Mouse (Mus musculus): ENCODE results near the gene Npas3. TPM values are rescaled to one million over a fixed set of nuclear protein-coding genes. Genes with fewer than 3 reads are reported as not detected.

Gene Npas3
- total RNA-seq, 2 experiments from 2014 or later: 0.22 TPM; not detected in 1

GRCm38 (mm10) chr12:54052939-54053338 is 804.5 kb downstream of the Npas3 start:
- intact Hi-C loops (cut with DNase I): no loop called here
- TF ChIP-seq CTCF (IDR thresholded peaks at IDR 0.05): no peak
- no peak overlapping the region for H3K27ac ChIP-seq
- no peak for DNase-seq
- no peak overlapping the region for H3K4me3 ChIP-seq

GRCm38 (mm10) chr12:54053598-54053997 is 805.1 kb downstream of the Npas3 start:
- intact Hi-C loops (cut with DNase I): no loop called here
- no peak overlapping the region for H3K27ac ChIP-seq
- no peak overlapping the region for H3K4me3 ChIP-seq
- no peak for TF ChIP-seq CTCF (IDR thresholded peaks at IDR 0.05)
- DNase-seq: no peak

GRCm38 (mm10) chr12:54060732-54061131 is 812.3 kb downstream of the Npas3 start:
- H3K27ac ChIP-seq: no peak overlapping the region
- peak; percentile 99; the same call in 1 of the 2 replicates for TF ChIP-seq CTCF (IDR thresholded peaks at IDR 0.05)
- DNase-seq: peak; percentile 78
- intact Hi-C loops (cut with DNase I): loop anchor here (2.0 kb wide), 1 partner anchor 1142 kb away; no protein-coding TSS in a partner anchor
- peak overlapping the region; percentile 21; the same call in 1 of the 2 replicates for H3K4me3 ChIP-seq

DNA sequence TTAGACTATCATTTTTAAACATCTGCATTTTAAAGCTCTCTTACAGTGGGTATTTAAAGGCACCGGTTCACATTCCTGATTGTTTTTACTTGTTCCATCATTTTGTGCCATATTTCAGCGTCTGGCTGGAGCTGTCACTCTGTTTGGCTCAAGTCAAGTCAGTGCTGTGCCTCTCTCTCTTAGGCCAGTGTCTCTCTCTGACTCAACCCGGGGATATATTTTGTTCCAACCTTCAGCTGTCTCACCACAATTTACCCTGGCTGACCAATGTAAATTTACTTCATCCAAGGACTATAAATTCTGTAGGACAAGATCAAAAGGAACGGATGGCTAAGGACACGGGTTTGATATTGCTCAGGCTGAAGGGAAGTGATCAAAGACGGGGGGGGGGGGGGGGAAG is 812.7 kb downstream of the Npas3 start:
- no peak for DNase-seq
- Histone ChIP-seq H3K4me3 (no peak overlapping the region; the same call in 1 of the 2 replicates), H3K27ac (no peak overlapping the region)
- TF ChIP-seq CTCF (IDR thresholded peaks at IDR 0.05): no peak
- intact Hi-C loops (cut with DNase I): loop anchor here (2.0 kb wide), 1 partner anchor 1142 kb away; no protein-coding TSS in a partner anchor

DNA sequence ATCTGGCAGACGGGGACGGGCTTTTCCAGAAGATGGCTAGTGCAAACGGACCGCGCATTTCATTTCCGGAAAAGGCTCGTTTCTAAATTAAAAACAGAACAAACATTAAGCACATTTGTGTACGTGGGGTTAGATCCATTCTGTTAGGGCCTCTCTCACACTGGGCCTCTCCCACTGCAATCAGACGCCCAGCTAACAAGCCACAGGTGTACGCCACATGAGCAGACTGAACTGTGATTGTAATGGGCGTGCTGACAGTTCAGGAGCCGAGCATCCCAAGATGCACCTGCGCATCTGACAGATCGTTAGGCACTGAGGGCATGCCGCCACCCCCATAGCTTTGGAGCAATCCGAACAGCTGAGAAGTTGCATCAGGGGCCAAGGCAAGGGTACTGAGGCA is 816.5 kb downstream of the Npas3 start:
- Histone ChIP-seq H3K27ac (no peak overlapping the region), H3K4me3 (no peak overlapping the region)
- DNase-seq: no peak
- TF ChIP-seq CTCF (IDR thresholded peaks at IDR 0.05): no peak
- intact Hi-C loops (cut with DNase I): no loop called here

DNA sequence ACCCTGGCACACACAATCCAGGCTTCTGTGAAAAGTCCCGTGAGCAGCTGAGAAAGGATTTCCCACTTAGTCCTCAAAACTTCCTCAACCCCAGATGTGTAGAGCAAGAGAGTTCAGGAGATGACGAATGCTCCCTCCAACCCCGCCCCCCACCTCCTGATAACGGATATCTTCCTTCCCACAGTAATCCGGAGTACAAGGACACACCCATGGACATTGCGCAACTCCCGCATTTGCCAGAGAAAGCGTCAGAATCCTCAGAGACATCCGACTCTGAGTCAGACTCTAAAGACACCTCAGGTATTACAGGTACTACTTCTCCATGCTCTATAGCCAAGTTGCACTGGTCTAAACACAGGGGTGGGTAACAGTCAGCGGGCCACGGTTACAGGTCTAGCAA is 817.1 kb downstream of the Npas3 start:
- H3K27ac ChIP-seq: no peak overlapping the region
- intact Hi-C loops (cut with DNase I): no loop called here
- no peak for TF ChIP-seq CTCF (IDR thresholded peaks at IDR 0.05)
- H3K4me3 ChIP-seq: no peak overlapping the region
- no peak for DNase-seq

- H3K4me3 ChIP-seq: peak overlapping the region; percentile 55
- intact Hi-C loops (cut with DNase I): no loop called here
- DNase-seq: no peak
These were observed 818.9 kb downstream of the Npas3 start for GRCm38 (mm10) chr12:54067419-54067818.

DNA sequence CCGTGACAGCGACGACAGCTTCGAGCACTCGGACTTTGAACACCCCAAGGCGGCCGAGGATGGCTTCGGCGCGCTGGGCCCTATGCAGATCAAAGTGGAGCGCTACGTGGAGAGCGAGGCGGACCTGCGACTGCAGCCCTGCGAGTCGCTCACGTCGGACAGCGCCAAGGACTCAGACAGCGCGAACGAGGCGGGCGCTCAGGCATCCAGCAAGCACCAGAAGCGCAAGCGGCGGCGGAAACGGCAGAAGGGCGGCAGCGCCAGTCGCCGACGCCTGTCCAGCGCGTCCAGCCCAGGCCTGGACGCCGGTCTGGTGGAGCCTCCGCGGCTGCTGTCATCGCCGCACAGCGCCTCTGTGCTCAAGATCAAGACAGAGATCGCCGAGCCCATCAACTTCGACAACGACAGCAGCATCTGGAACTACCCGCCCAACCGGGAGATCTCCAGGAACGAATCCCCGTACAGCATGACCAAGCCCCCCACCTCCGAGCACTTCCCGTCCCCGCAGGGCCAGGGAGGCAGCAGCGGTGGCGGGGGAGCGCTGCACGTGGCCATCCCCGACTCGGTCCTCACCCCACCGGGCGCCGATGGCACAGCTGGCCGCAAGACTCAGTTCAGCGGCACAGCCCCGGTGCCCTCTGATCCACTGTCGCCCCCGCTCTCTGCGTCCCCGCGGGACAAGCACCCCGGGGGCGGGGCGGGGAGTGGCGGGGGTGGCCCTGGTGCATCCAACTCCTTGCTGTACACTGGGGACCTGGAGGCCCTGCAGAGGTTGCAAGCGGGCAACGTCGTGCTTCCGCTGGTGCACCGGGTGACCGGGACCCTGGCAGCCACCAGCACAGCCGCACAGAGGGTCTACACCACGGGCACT is 819.6 kb downstream of the Npas3 start:
- DNase-seq: peak; percentile 47
- H3K4me3 ChIP-seq: peak overlapping the region; percentile 55
- no peak for TF ChIP-seq CTCF (IDR thresholded peaks at IDR 0.05)
- intact Hi-C loops (cut with DNase I): no loop called here
- no peak overlapping the region for H3K27ac ChIP-seq

More at GRCm38 (mm10) chr12:54067419-54067818, 818.9 kb downstream of the Npas3 start:
- H3K27ac ChIP-seq: no peak overlapping the region
- no peak for TF ChIP-seq CTCF (IDR thresholded peaks at IDR 0.05)

DNA sequence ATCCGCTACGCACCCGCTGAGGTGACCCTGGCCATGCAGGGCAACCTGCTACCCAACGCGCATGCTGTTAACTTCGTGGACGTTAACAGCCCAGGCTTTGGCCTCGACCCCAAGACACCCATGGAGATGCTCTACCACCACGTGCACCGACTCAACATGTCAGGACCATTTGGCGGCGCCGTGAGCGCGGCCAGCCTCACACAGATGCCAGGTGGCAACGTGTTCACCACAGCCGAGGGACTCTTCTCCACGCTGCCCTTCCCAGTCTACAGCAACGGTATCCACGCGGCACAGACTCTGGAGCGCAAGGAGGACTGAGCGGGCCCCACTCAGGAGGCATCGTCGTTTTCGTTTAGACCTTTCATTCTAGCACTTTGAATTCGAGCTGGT is 820.3 kb downstream of the Npas3 start:
- Histone ChIP-seq H3K4me3 (no peak overlapping the region), H3K27ac (no peak overlapping the region)
- DNase-seq: no peak
- intact Hi-C loops (cut with DNase I): no loop called here
- TF ChIP-seq CTCF (IDR thresholded peaks at IDR 0.05): no peak

- Histone ChIP-seq H3K27ac (no peak overlapping the region), H3K4me3 (no peak overlapping the region)
- no peak for TF ChIP-seq CTCF (IDR thresholded peaks at IDR 0.05)
- no peak for DNase-seq
- intact Hi-C loops (cut with DNase I): no loop called here
These were observed 825.5 kb downstream of the Npas3 start for GRCm38 (mm10) chr12:54074012-54074411.

DNA sequence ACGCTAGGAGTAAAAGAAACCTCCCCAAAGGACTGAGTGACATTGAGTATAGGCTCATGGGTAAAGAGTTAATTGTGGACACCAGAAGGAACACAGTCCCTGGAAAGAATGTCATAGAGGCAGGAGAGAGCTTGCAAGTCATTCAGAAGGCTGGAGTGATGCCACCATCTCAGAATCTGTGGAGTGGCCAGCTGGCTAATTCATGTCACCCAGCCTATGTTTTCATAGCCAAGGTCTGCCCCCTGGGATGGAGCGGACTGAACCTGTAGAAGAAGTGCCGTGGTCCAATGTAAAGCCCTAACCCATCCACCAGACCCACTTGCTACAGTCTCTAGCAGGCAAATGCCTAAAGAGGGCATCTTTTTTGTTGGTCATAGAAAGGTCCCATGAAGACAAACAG is 832.5 kb downstream of the Npas3 start:
- Histone ChIP-seq H3K4me3 (no peak overlapping the region), H3K27ac (no peak overlapping the region)
- no peak for TF ChIP-seq CTCF (IDR thresholded peaks at IDR 0.05)
- intact Hi-C loops (cut with DNase I): no loop called here
- DNase-seq: no peak

DNA sequence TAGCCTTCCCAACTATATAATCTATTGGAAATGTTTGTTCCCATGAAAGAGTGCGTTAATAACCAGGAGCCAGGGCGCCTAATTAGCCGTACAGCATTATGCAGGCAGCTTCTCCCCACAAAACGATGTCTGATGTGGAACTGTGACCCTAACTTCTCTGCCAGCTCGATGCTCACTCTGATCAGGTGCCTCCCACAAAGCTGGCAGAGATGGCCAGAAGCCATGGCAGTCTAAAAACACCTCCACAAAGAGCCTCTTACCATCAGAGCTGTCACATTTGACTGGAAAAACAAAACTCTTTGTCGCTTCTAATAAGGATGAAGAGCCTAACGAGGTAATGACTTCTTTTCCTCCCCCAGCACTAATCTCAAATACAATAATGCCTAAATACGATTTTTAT is 845.3 kb downstream of the Npas3 start:
- intact Hi-C loops (cut with DNase I): no loop called here
- Histone ChIP-seq H3K27ac (no peak overlapping the region), H3K4me3 (no peak overlapping the region)
- TF ChIP-seq CTCF (IDR thresholded peaks at IDR 0.05): no peak
- no peak for DNase-seq

DNA sequence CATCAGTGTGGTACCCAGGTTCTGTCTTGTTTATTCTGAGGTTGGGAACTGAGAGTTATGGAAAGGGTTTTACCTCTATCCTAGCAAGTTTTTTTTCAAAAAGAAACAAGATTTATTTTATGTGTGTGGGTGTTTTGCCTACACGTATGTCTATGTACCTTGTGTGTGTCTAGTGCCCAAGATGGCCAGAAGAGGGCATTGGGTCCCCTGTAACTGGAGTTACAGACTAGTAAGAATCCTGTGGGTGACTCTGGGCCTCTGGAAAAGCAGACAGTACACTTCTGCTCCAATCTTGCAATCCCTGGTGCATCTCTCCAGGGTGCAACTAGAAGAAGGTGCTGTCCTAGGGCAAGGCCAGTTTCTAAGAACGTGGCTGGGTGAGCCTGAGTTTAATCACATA is 848.0 kb downstream of the Npas3 start:
- intact Hi-C loops (cut with DNase I): no loop called here
- H3K4me3 ChIP-seq: no peak overlapping the region
- no peak for DNase-seq
- H3K27ac ChIP-seq: no peak overlapping the region
- peak; percentile 9; the same call in 1 of the 2 replicates for TF ChIP-seq CTCF (IDR thresholded peaks at IDR 0.05)
